Mouse (Mus musculus): ENCODE measurements around the gene R3hdm4. TPM values are rescaled to one million over a fixed set of nuclear protein-coding genes. Genes with fewer than 3 reads are reported as not detected.

Gene R3hdm4
- polyA plus RNA-seq, 1 experiment = 162 TPM

DNA sequence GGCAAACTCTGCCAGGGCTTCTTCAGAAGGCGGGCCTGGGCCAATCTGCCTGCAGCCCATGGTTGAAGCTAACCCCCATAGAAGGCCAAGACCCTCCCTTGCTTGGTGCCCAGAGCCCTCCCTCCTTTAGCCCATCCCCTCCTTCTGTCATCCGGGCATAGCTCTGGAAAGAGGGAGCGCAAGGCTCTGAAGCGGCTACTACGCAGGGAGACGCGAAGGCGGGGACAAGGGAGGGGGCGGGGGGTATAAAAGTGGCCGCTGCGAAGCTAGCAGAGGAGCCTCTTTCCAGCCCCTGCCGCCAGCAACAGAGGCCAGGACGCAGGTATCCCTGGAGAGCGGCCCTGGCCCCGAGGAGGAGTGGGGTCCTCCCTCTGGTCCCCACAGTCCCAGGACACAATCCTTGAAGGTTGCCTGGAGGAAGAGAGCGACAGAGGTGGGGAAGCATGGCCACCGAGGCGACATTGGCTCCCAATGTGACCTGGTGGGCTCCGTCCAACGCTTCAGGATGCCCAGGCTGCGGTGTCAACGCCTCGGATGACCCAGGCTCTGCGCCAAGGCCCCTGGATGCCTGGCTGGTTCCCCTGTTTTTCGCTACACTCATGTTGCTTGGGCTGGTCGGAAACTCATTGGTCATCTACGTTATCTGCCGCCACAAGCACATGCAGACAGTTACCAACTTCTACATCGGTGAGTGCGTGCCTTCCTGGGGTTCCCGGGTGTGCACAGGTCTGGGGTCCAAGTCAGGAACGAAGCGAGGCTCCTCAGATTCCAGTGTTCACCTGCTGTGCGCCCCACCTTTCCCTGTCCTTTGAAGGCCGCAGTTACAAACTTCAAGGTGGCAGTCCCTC, 2.6 kb downstream of the R3hdm4 start:
- TF ChIP-seq CTCF (IDR thresholded peaks at IDR 0.05; ENCODE audit: borderline replicate concordance, insufficient read depth, low read depth, low read length) (no peak), POLR2A (IDR thresholded peaks at IDR 0.05; ENCODE audit: borderline replicate concordance, insufficient read depth, low read length) (0 out of 2 replicates have a peak, but pooled peaks have one; percentile 13)
- peaks cover 21% of the 10 kb centered on the region for H3K4me1 ChIP-seq (ENCODE audit: control insufficient read depth, insufficient read depth, low read length)
- H3K4me3 ChIP-seq (replicated peaks; ENCODE audit: insufficient read depth, low read depth, low read length) = peak overlapping the region; percentile 37
- DNase-seq = peak; percentile 38 to 50
- 19% methylated on average over 35 of the region's 35 CpGs for WGBS
- no peaks in the 10 kb centered on the region for H3K27me3 ChIP-seq (ENCODE audit: control insufficient read depth, insufficient read depth, low read length)
- H3K27ac ChIP-seq (ENCODE audit: insufficient read depth, low read length) = no peak overlapping the region

DNA sequence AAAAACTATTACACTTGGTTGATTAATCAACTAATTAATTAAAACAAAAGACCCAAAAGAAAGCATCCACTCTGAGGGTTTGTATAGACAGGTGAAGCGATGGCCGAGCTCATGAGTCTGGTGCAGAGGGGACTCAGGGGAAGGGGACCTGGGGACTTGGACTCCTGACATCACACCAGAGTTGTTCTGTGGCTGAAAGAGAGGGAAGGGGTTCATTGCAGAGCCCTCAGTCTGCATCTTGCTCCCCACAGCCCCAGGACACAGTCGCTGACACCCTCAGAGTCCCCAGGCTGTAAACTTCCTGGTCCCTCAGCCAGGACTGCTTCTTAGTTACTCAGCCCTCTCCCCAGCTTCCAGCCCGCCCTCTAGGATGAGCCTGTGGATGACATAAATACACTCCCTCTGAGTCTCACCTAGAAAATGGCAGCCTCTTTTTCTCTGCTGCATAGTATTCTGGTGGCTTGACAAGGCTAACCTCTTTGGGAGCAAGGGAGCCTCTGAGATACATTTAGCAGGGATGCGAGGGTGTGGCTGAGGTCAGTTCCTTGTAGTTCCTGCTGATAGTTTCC, 3.4 kb downstream of the R3hdm4 start:
- TF ChIP-seq POLR2A (IDR thresholded peaks at IDR 0.05; ENCODE audit: borderline replicate concordance, insufficient read depth, low read length) (no peak), CTCF (IDR thresholded peaks at IDR 0.05; ENCODE audit: borderline replicate concordance, insufficient read depth, low read depth, low read length) (no peak)
- peaks cover 21% of the 10 kb centered on the region for H3K4me1 ChIP-seq (ENCODE audit: control insufficient read depth, insufficient read depth, low read length)
- WGBS = 72% methylated on average over 5 of the region's 5 CpGs
- no peak for DNase-seq
- H3K27me3 ChIP-seq (ENCODE audit: control insufficient read depth, insufficient read depth, low read length) = no peaks in the 10 kb centered on the region
- peak overlapping the region; percentile 81; the same call in 1 of the 2 replicates for H3K27ac ChIP-seq (ENCODE audit: insufficient read depth, low read length)
- peak overlapping the region; percentile 95 for H3K4me3 ChIP-seq (replicated peaks; ENCODE audit: insufficient read depth, low read depth, low read length)

DNA sequence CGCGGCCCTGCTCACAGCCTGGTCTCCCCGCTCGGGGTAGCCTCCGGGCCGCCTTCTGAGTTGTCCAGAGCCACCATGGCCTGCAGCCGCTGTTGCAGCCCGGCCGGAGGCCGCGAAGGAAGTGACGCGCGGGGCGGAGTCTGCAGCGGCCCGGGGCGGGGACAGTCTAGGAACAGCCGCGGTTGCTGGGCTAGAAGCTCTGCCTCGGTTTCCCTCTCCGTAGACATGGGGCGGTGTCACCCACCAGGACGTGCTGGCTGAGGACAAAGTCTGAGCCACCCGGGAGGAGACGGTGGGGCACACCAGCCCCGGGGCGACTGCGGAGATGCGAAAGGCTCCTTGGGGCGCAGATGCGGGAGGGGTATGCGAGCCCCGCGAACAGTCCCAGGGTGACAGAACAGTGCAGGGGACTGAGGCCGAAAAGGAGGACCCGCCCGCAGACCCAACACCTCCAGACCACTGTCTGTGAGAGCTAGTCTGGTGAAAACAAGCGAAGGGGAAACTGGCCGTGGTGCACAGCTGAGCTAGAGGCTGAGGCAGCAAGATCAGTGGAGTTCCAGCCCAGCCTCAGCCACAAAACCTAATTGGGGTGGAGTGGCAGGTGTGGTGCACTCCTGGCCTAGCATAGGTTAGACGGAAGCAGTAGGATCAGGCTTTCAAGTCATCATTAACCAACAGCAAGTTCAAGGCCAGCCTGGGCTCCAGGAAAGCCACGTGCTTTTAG, 4.0 kb downstream of the R3hdm4 start, which contains the start of gene Kiss1r:
Gene Kiss1r (plus strand): TSS at position 164 of the 724 bp plus-strand sequence.
- WGBS = under 1% methylated on average over 42 of the region's 42 CpGs
- Histone ChIP-seq H3K4me3 (replicated peaks; ENCODE audit: insufficient read depth, low read depth, low read length) (peak within 1 kb of the TSS; percentile 95), H3K27ac (ENCODE audit: insufficient read depth, low read length) (peak within 1 kb of the TSS; percentile 81), H3K27me3 (ENCODE audit: control insufficient read depth, insufficient read depth, low read length) (no peaks in the 10 kb centered on the region), H3K4me1 (ENCODE audit: control insufficient read depth, insufficient read depth, low read length) (peaks cover 21% of the 10 kb centered on the region)
- TF ChIP-seq CTCF (IDR thresholded peaks at IDR 0.05; ENCODE audit: borderline replicate concordance, insufficient read depth, low read depth, low read length) (no peak), POLR2A (IDR thresholded peaks at IDR 0.05; ENCODE audit: borderline replicate concordance, insufficient read depth, low read length) (peak; percentile 93)
- DNase-seq = peak; percentile 86 to 89

DNA sequence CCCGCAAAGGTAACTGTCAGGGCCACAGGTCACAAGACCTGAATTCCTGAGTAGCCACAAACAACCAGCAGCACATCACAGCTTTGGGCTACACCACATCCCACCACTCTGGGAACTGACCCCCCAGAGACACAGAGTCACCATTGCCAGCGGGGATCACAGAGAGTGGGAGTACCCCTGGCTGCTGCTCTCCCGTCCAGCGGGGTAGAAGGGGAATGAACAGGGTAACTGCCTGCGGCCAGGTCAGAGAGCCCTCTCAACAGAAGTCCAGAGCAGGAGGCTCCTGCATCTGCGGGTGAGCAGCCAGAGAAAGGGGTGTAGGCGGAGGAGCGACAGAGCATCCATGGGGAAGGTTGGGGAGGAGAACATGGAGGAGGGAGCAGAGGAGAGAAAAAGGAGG, 4.9 kb downstream of the R3hdm4 start:
- TF ChIP-seq POLR2A (IDR thresholded peaks at IDR 0.05; ENCODE audit: borderline replicate concordance, insufficient read depth, low read length) = no peak
- TF ChIP-seq CTCF (IDR thresholded peaks at IDR 0.05; ENCODE audit: borderline replicate concordance, insufficient read depth, low read depth, low read length) = no peak
- DNase-seq = peak; percentile 29 to 45
- peaks cover 21% of the 10 kb centered on the region for H3K4me1 ChIP-seq (ENCODE audit: control insufficient read depth, insufficient read depth, low read length)
- peak overlapping the region; percentile 66 for H3K27ac ChIP-seq (ENCODE audit: insufficient read depth, low read length)
- 3% methylated on average over 8 of the region's 8 CpGs for WGBS
- H3K27me3 ChIP-seq (ENCODE audit: control insufficient read depth, insufficient read depth, low read length) = no peaks in the 10 kb centered on the region
- peak overlapping the region; percentile 95 for H3K4me3 ChIP-seq (replicated peaks; ENCODE audit: insufficient read depth, low read depth, low read length)

DNA sequence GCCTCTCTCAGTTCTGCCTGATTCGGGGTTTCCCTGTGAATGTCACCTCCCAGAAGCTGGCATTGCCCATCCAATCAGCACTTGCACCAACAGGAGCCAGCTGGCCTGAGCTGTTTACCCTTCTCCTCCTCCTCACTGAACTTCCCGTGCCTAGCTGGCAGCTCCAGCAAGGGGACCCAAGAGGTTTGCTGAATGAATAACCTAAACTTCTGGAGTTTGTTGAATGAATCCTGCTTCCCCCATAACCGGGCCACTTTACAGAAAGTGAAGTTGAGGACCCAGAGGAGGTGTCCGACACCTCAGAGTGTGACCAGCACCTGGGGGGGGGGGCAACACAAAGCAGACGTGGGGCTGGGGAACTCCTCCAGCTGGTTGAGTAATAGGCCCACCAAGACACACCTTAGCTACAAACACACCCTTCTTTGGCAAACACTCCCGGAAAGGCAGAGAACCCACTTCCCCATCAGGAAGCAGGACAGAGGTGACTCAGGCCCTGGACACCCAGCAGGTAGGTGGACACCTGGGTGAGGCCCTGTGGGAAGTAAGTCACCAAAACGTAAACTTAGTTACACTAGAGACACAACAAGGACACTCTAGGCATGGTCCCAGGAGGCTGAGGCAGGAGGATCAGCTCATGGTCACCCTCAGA, 5.9 kb downstream of the R3hdm4 start:
- DNase-seq = no peak
- H3K27me3 ChIP-seq (ENCODE audit: control insufficient read depth, insufficient read depth, low read length) = no peaks in the 10 kb centered on the region
- no peak for TF ChIP-seq CTCF (IDR thresholded peaks at IDR 0.05; ENCODE audit: borderline replicate concordance, insufficient read depth, low read depth, low read length)
- no peak for TF ChIP-seq POLR2A (IDR thresholded peaks at IDR 0.05; ENCODE audit: borderline replicate concordance, insufficient read depth, low read length)
- no peak overlapping the region for H3K27ac ChIP-seq (ENCODE audit: insufficient read depth, low read length)
- H3K4me3 ChIP-seq (replicated peaks; ENCODE audit: insufficient read depth, low read depth, low read length) = no peak overlapping the region
- H3K4me1 ChIP-seq (ENCODE audit: control insufficient read depth, insufficient read depth, low read length) = peaks cover 14% of the 10 kb centered on the region
- 28% methylated on average over 7 of the region's 7 CpGs for WGBS

DNA sequence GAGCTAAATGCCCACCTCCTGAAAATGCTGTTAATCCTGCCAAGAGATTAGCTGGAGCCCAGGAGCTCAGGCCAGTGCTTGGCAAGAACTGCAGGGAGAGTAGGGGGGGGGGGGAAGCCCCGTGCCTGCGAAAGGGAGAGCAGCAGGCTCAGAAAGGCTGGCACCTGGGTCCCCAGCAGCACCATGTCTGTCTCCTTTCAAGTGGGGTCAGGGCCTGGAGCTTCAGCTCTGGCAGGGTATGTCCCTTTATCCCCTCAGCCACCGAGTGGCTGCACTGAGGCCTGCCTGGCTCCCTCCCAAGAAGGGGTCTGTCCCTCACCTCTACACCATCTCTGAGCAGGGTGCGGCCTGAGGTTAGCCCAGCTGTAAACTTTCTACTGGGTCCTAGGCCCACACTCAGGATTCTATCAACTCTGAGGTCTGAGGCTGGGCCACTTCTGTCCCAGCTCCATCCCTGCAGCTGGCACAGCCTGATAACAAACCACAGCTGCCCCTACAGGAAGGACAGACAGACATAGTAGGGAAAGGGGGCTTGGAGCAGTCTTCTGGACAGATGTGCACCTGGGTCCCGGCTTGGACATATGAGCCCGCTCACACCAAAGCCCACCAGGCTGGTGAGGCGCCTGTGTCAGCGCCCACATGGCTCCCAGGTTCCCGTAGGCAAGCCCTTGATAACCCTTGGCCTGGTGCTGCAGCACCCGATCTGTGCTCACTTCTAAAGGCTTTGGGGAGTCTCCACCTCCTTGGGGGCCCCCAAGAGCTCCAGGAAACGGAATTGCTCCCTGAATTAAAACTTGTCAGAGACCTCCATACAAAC, 6.7 kb downstream of the R3hdm4 start:
- Histone ChIP-seq H3K4me1 (ENCODE audit: control insufficient read depth, insufficient read depth, low read length) (peaks cover 20% of the 10 kb centered on the region), H3K27ac (ENCODE audit: insufficient read depth, low read length) (no peak overlapping the region), H3K4me3 (replicated peaks; ENCODE audit: insufficient read depth, low read depth, low read length) (no peak overlapping the region), H3K27me3 (ENCODE audit: control insufficient read depth, insufficient read depth, low read length) (no peaks in the 10 kb centered on the region)
- 35% methylated on average over 11 of the region's 11 CpGs for WGBS
- DNase-seq = no peak
- no peak for TF ChIP-seq CTCF (IDR thresholded peaks at IDR 0.05; ENCODE audit: borderline replicate concordance, insufficient read depth, low read depth, low read length)
- TF ChIP-seq POLR2A (IDR thresholded peaks at IDR 0.05; ENCODE audit: borderline replicate concordance, insufficient read depth, low read length) = no peak

All from cerebellum, adult 2 months (tissue).